Mouse (Mus musculus): ENCODE results near the gene Nudt1. TPM values are rescaled to one million over a fixed set of nuclear protein-coding genes. Genes with fewer than 3 reads are reported as not detected.

The Nudt1 gene
- polyA plus RNA-seq, 1 experiment: 20.4 TPM

- Histone ChIP-seq H3K27ac (ENCODE audit: insufficient read depth, low read depth, low read length) (peak overlapping the region; percentile 57), H3K4me3 (ENCODE audit: insufficient read depth, low read depth, low read length) (no peak overlapping the region), H3K27me3 (replicated peaks; ENCODE audit: control insufficient read depth, insufficient read depth, low read length) (no peaks in the 10 kb centered on the region), H3K36me3 (ENCODE audit: control insufficient read depth, insufficient read depth, low read length) (no peaks in the 10 kb centered on the region), H3K4me1 (ENCODE audit: control insufficient read depth, insufficient read depth, low read length) (peaks cover 46% of the 10 kb centered on the region)
- peak; percentile 56 for DNase-seq
- 50% methylated on average over 6 of the region's 6 CpGs for WGBS
- TF ChIP-seq CTCF (conservative IDR thresholded peaks at IDR 0.05; ENCODE audit: insufficient read depth, insufficient read length, low read depth, low read length): no peak
- TF ChIP-seq POLR2A (IDR thresholded peaks at IDR 0.05; ENCODE audit: low read depth, low read length): no peak
These were observed 57.8 kb downstream of the Nudt1 start for GRCm38 (mm10) chr5:140379299-140379698.

DNA sequence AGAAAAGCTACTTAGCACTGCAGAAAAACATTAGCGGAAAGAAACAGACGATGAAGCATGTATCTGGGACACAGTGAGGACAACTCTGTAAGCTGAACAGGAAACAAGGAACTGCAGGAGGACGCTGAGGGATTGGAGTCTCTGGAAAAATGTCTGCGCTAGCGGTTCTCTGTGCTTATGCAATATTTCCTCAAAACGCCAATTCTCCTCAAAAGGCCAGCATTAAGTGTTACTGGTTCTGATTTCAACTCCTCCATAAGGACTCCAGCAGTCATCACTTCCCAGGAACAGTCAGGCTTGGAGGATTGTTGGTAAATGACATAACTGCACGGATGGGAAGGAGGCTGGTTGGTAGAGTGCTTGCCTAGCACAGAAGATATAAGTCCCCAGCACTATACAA is 59.7 kb downstream of the Nudt1 start:
- Histone ChIP-seq H3K36me3 (ENCODE audit: control insufficient read depth, insufficient read depth, low read length) (no peaks in the 10 kb centered on the region), H3K4me3 (ENCODE audit: insufficient read depth, low read depth, low read length) (no peak overlapping the region), H3K27me3 (replicated peaks; ENCODE audit: control insufficient read depth, insufficient read depth, low read length) (no peaks in the 10 kb centered on the region), H3K27ac (ENCODE audit: insufficient read depth, low read depth, low read length) (peak overlapping the region; percentile 17; the same call in 1 of the 2 replicates), H3K4me1 (ENCODE audit: control insufficient read depth, insufficient read depth, low read length) (peaks cover 43% of the 10 kb centered on the region)
- TF ChIP-seq CTCF (conservative IDR thresholded peaks at IDR 0.05; ENCODE audit: insufficient read depth, insufficient read length, low read depth, low read length): no peak
- no peak for TF ChIP-seq POLR2A (IDR thresholded peaks at IDR 0.05; ENCODE audit: low read depth, low read length)
- WGBS: 65% methylated on average over 7 of the region's 7 CpGs
- DNase-seq: no peak

DNA sequence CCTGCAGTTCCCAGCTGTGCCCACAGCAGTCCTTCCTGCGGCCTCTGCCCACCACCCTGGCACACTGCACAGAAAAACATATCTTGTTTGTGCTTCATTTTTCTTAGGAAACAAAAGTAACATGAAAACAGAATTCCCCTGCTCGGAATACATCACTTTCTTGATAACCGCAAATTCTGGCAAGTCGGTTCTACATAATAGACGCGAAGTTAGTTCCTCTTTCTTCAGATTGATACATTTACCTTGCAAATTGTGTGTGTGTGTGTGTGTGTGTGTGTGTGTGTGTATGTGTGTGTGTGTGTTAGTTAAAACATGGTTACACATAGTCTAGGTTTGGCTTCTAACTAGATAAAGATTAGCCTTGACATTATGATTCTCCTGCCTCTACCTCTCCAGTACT is 61.2 kb downstream of the Nudt1 start:
- Histone ChIP-seq H3K36me3 (ENCODE audit: control insufficient read depth, insufficient read depth, low read length) (no peaks in the 10 kb centered on the region), H3K4me1 (ENCODE audit: control insufficient read depth, insufficient read depth, low read length) (peaks cover 53% of the 10 kb centered on the region), H3K4me3 (ENCODE audit: insufficient read depth, low read depth, low read length) (no peak overlapping the region), H3K27me3 (replicated peaks; ENCODE audit: control insufficient read depth, insufficient read depth, low read length) (no peaks in the 10 kb centered on the region), H3K27ac (ENCODE audit: insufficient read depth, low read depth, low read length) (no peak overlapping the region)
- 84% methylated on average over 6 of the region's 6 CpGs for WGBS
- no peak for DNase-seq
- no peak for TF ChIP-seq CTCF (conservative IDR thresholded peaks at IDR 0.05; ENCODE audit: insufficient read depth, insufficient read length, low read depth, low read length)

- H3K27me3 ChIP-seq (replicated peaks; ENCODE audit: control insufficient read depth, insufficient read depth, low read length): no peaks in the 10 kb centered on the region
- H3K4me3 ChIP-seq (ENCODE audit: insufficient read depth, low read depth, low read length): no peak overlapping the region
- 14% methylated on average over 7 of the region's 7 CpGs for WGBS
- H3K27ac ChIP-seq (ENCODE audit: insufficient read depth, low read depth, low read length): peak overlapping the region; percentile 48; the same call in 1 of the 2 replicates
- TF ChIP-seq CTCF (conservative IDR thresholded peaks at IDR 0.05; ENCODE audit: insufficient read depth, insufficient read length, low read depth, low read length) (no peak), POLR2A (IDR thresholded peaks at IDR 0.05; ENCODE audit: low read depth, low read length) (no peak)
- H3K36me3 ChIP-seq (ENCODE audit: control insufficient read depth, insufficient read depth, low read length): no peaks in the 10 kb centered on the region
- peak; percentile 79 for DNase-seq
- H3K4me1 ChIP-seq (ENCODE audit: control insufficient read depth, insufficient read depth, low read length): peaks cover 51% of the 10 kb centered on the region
These were observed 62.1 kb downstream of the Nudt1 start for GRCm38 (mm10) chr5:140383559-140383958.

DNA sequence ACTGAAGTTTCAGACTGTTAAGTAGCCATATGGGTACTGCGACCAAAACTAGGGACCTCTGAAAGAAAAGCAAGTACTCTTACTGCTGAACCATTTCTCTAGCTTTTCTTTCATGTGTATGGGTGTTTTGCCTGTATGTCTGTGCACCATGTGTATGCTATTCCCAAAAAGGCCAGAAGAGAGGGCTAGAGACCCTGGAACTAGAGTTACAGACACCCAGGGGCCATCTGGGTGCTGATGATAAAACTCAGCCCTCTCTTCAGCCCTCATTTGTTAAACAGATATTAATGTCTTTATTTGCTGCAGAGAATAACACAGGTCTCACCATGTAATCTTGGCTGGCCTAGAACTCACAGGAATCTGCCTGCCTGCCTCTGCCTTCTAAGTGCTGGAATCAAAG is 63.0 kb downstream of the Nudt1 start:
- H3K27me3 ChIP-seq (replicated peaks; ENCODE audit: control insufficient read depth, insufficient read depth, low read length): no peaks in the 10 kb centered on the region
- DNase-seq: no peak
- no peaks in the 10 kb centered on the region for H3K36me3 ChIP-seq (ENCODE audit: control insufficient read depth, insufficient read depth, low read length)
- H3K27ac ChIP-seq (ENCODE audit: insufficient read depth, low read depth, low read length): no peak overlapping the region
- TF ChIP-seq POLR2A (IDR thresholded peaks at IDR 0.05; ENCODE audit: low read depth, low read length) (no peak), CTCF (conservative IDR thresholded peaks at IDR 0.05; ENCODE audit: insufficient read depth, insufficient read length, low read depth, low read length) (no peak)
- 82% methylated on average over 1 of the region's 1 CpGs for WGBS
- H3K4me1 ChIP-seq (ENCODE audit: control insufficient read depth, insufficient read depth, low read length): peaks cover 47% of the 10 kb centered on the region
- no peak overlapping the region for H3K4me3 ChIP-seq (ENCODE audit: insufficient read depth, low read depth, low read length)

GRCm38 (mm10) chr5:140387236-140387635 is 65.8 kb downstream of the Nudt1 start:
- peak overlapping the region; percentile 33 for H3K27ac ChIP-seq (ENCODE audit: insufficient read depth, low read depth, low read length)
- TF ChIP-seq CTCF (conservative IDR thresholded peaks at IDR 0.05; ENCODE audit: insufficient read depth, insufficient read length, low read depth, low read length) (no peak), POLR2A (IDR thresholded peaks at IDR 0.05; ENCODE audit: low read depth, low read length) (no peak)
- no peaks in the 10 kb centered on the region for H3K36me3 ChIP-seq (ENCODE audit: control insufficient read depth, insufficient read depth, low read length)
- H3K4me3 ChIP-seq (ENCODE audit: insufficient read depth, low read depth, low read length): peak overlapping the region; percentile 6; the same call in 1 of the 2 replicates
- peaks cover 38% of the 10 kb centered on the region for H3K4me1 ChIP-seq (ENCODE audit: control insufficient read depth, insufficient read depth, low read length)
- peak; percentile 59 for DNase-seq
- WGBS: 40% methylated on average over 7 of the region's 7 CpGs
- no peaks in the 10 kb centered on the region for H3K27me3 ChIP-seq (replicated peaks; ENCODE audit: control insufficient read depth, insufficient read depth, low read length)

Other genes with a start within 250 kb of the Nudt1 start
- 12.6 and 14.2 TPM in 2 replicates for gene Mad1l1, start 104 bp upstream of the Nudt1 start, polyA plus RNA-seq (2012; rRNA removed)
- gene Mrm2, start 10.2 kb downstream of the Nudt1 start, polyA plus RNA-seq (2012; rRNA removed): 12.7 and 15.1 TPM in 2 replicates
- 77.5 and 79.7 TPM in 2 replicates for gene Snx8, start 67.6 kb downstream of the Nudt1 start, polyA plus RNA-seq (2012; rRNA removed)
- 73.5 and 76.0 TPM in 2 replicates for gene Eif3b, start 97.7 kb downstream of the Nudt1 start, polyA plus RNA-seq (2012; rRNA removed)
- 0.03 TPM in 1 of 2 replicates, not detected in the other for gene Gm4869, start 124.0 kb downstream of the Nudt1 start, polyA plus RNA-seq (2012; rRNA removed)
- gene Chst12, start 183.9 kb downstream of the Nudt1 start, polyA plus RNA-seq (2012; rRNA removed): 6.7 and 8.3 TPM in 2 replicates
- gene Grifin, start 243.4 kb downstream of the Nudt1 start, polyA plus RNA-seq (2012; rRNA removed): not detected in 2 replicates